Comparison of ENCODE assay signal across 20 mouse cellular contexts in the genomic region with DNA sequence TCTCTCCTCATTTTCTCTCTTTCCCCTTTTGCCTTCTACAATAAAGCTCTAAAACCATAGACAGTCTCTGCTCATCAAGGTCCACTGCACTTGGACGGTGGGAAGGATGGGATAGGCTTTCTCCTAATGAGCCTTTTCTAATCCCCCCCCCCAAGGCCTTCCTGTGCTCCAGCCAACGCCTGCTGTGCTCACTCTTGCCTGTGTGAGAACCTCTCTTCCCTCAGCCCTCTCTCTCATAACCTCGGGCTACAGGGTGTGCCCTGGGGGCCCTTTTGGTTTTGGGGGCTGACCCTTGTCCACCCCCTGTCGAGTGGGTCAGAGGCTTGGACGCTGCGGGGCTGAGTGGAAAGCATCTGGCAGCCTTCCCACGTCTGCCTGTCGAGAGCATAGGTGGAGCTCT.
A peak's percentile ranks its signal among the peaks of the same experiment; 100 is the strongest.
DNase-seq lines count a peak whose midpoint lies in the region; ATAC-seq lines count a peak whose summit lies in the region.
"Had no signal": no experiment of that assay in that cellular context is flagged by ENCODE, and none has a peak within 500 bp of the region (broad histone marks: within the 10 kb centered on the region; RNA-seq: fewer than 3 reads in every experiment).

No protein-coding gene starts in this region.

- no peaks in the 10 kb centered on the region for H3K9me3 ChIP-seq in hindbrain, embryonic 10.5 days
- H3K9me3 ChIP-seq in hindbrain, embryonic 14.5 days (ENCODE audit: control insufficient read depth, low read length): no peaks in the 10 kb centered on the region
- no peaks in the 10 kb centered on the region for H3K9me3 ChIP-seq in midbrain, embryonic 12.5 days
- H3K9me3 ChIP-seq in midbrain, embryonic 15.5 days: no peaks in the 10 kb centered on the region
- H3K9me3 ChIP-seq in embryonic facial prominence, embryonic 11.5 days (replicated peaks; ENCODE audit: control insufficient read depth, low read length): no peaks in the 10 kb centered on the region
- H3K9me3 ChIP-seq: neural tube, embryonic 13.5 days had no signal

- ATAC-seq in hindbrain, embryonic 14.5 days (ENCODE audit: low FRiP score): no peak
- peak; percentile 30; the same call in 1 of the 2 replicates for ATAC-seq in midbrain, embryonic 12.5 days (ENCODE audit: low FRiP score, low read depth)
- ATAC-seq in midbrain, embryonic 15.5 days (replicated peaks): no peak
- peak; percentile 78; the same call in 1 of the 2 replicates for ATAC-seq in embryonic facial prominence, embryonic 11.5 days (replicated peaks; ENCODE audit: insufficient number of reproducible peaks, low FRiP score, low TSS enrichment, low read depth)
- no peak for ATAC-seq in erythroid progenitor cell, adult 5-6 weeks (replicated peaks; ENCODE audit: low FRiP score, poor library complexity, severe bottlenecking)
- ATAC-seq: forebrain, embryonic 16.5 days; lung, postnatal 0 days had no signal

- H3K27ac ChIP-seq in hindbrain, embryonic 10.5 days: 0 out of 2 replicates have a peak overlapping the region, but pooled peaks have one; percentile 23
- H3K27ac ChIP-seq in hindbrain, embryonic 14.5 days: no peak overlapping the region
- no peak overlapping the region for H3K27ac ChIP-seq in midbrain, embryonic 12.5 days (replicated peaks)
- no peak overlapping the region for H3K27ac ChIP-seq in midbrain, embryonic 15.5 days
- no peak overlapping the region for H3K27ac ChIP-seq in embryonic facial prominence, embryonic 11.5 days (replicated peaks; ENCODE audit: low read depth, low read length)
- H3K27ac ChIP-seq: kidney, postnatal 0 days; neural tube, embryonic 13.5 days had no signal

- H3K27me3 ChIP-seq in hindbrain, embryonic 10.5 days (ENCODE audit: insufficient read depth, poor library complexity, severe bottlenecking): no peaks in the 10 kb centered on the region
- H3K27me3 ChIP-seq in hindbrain, embryonic 14.5 days (ENCODE audit: control insufficient read depth, insufficient read depth, low read length): no peaks in the 10 kb centered on the region
- no peaks in the 10 kb centered on the region for H3K27me3 ChIP-seq in midbrain, embryonic 12.5 days
- H3K27me3 ChIP-seq in midbrain, embryonic 15.5 days (replicated peaks): no peaks in the 10 kb centered on the region
- H3K27me3 ChIP-seq in embryonic facial prominence, embryonic 11.5 days (ENCODE audit: control insufficient read depth, insufficient read depth, low read length): no peaks in the 10 kb centered on the region
- H3K27me3 ChIP-seq: neural tube, embryonic 13.5 days had no signal

- H3K36me3 ChIP-seq in hindbrain, embryonic 10.5 days: no peaks in the 10 kb centered on the region
- H3K36me3 ChIP-seq in hindbrain, embryonic 14.5 days (replicated peaks; ENCODE audit: control insufficient read depth, insufficient read depth): no peaks in the 10 kb centered on the region
- H3K36me3 ChIP-seq in midbrain, embryonic 12.5 days: no peaks in the 10 kb centered on the region
- no peaks in the 10 kb centered on the region for H3K36me3 ChIP-seq in midbrain, embryonic 15.5 days (replicated peaks)
- no peaks in the 10 kb centered on the region for H3K36me3 ChIP-seq in embryonic facial prominence, embryonic 11.5 days (replicated peaks; ENCODE audit: control insufficient read depth, insufficient read depth, low read depth, low read length)
- H3K36me3 ChIP-seq: neural tube, embryonic 13.5 days had no signal

- H3K4me1 ChIP-seq in hindbrain, embryonic 10.5 days (replicated peaks): peaks cover 4% of the 10 kb centered on the region
- no peaks in the 10 kb centered on the region for H3K4me1 ChIP-seq in hindbrain, embryonic 14.5 days (replicated peaks; ENCODE audit: control insufficient read depth, insufficient read depth, low read length)
- no peaks in the 10 kb centered on the region for H3K4me1 ChIP-seq in midbrain, embryonic 12.5 days
- H3K4me1 ChIP-seq in midbrain, embryonic 15.5 days: no peaks in the 10 kb centered on the region
- H3K4me1 ChIP-seq in embryonic facial prominence, embryonic 11.5 days (ENCODE audit: control insufficient read depth, insufficient read depth, low read length): no peaks in the 10 kb centered on the region
- H3K4me1 ChIP-seq: neural tube, embryonic 13.5 days had no signal

- no peak overlapping the region for H3K4me3 ChIP-seq in hindbrain, embryonic 10.5 days
- no peak overlapping the region for H3K4me3 ChIP-seq in hindbrain, embryonic 14.5 days (replicated peaks; ENCODE audit: low read length)
- no peak overlapping the region for H3K4me3 ChIP-seq in midbrain, embryonic 12.5 days
- no peak overlapping the region for H3K4me3 ChIP-seq in midbrain, embryonic 15.5 days
- no peak overlapping the region for H3K4me3 ChIP-seq in embryonic facial prominence, embryonic 11.5 days (ENCODE audit: low read depth, low read length)
- H3K4me3 ChIP-seq: erythroblast, embryonic 14.5 days; neural tube, embryonic 13.5 days had no signal

- no peak overlapping the region for H3K4me2 ChIP-seq in hindbrain, embryonic 14.5 days (replicated peaks)
- H3K4me2 ChIP-seq in midbrain, embryonic 12.5 days (replicated peaks): no peak overlapping the region
- no peak overlapping the region for H3K4me2 ChIP-seq in midbrain, embryonic 15.5 days
- H3K4me2 ChIP-seq in embryonic facial prominence, embryonic 11.5 days (ENCODE audit: low read depth, low read length): no peak overlapping the region
- H3K4me2 ChIP-seq: heart, embryonic 11.5 days; neural tube, embryonic 13.5 days had no signal

- 29% methylated on average over 8 of the region's 8 CpGs for WGBS in hindbrain, embryonic 10.5 days
- WGBS in hindbrain, embryonic 14.5 days: 43% methylated on average over 8 of the region's 8 CpGs
- WGBS in midbrain, embryonic 12.5 days: 28% methylated on average over 8 of the region's 8 CpGs
- WGBS in midbrain, embryonic 15.5 days: 12% methylated on average over 8 of the region's 8 CpGs
- 29% methylated on average over 8 of the region's 8 CpGs for WGBS in embryonic facial prominence, embryonic 11.5 days

- H3K9ac ChIP-seq in hindbrain, embryonic 14.5 days: no peak overlapping the region
- H3K9ac ChIP-seq in midbrain, embryonic 12.5 days (replicated peaks): no peak overlapping the region
- no peak overlapping the region for H3K9ac ChIP-seq in midbrain, embryonic 15.5 days
- H3K9ac ChIP-seq in embryonic facial prominence, embryonic 11.5 days (replicated peaks; ENCODE audit: low read length): no peak overlapping the region
- H3K9ac ChIP-seq: neural tube, embryonic 13.5 days had no signal

- DNase-seq in hindbrain, embryonic 10.5 days (ENCODE audit: low spot score): peak; percentile 31
- no peak for DNase-seq in hindbrain, embryonic 14.5 days (ENCODE audit: low spot score)
- DNase-seq in embryonic facial prominence, embryonic 11.5 days (ENCODE audit: low spot score): no peak
- no peak for DNase-seq in frontal cortex, postnatal 14 days (ENCODE audit: low spot score in 2 of 2)
- DNase-seq: B cell, adult 2 months; cerebellum, adult 9-10 months; heart, postnatal 14 days; kidney, adult 18-20 months; liver; spleen, adult 18-20 months; thymus, postnatal 4 days had no signal

Comparison
In these comparisons a context has a peak if more than half of its experiments do, and no peak if none do; other contexts are left out.
1. ATAC-seq: peak in midbrain, embryonic 12.5 days (single experiment) and embryonic facial prominence, embryonic 11.5 days (single experiment); none in hindbrain, embryonic 14.5 days (single experiment), midbrain, embryonic 15.5 days (single experiment) and erythroid progenitor cell, adult 5-6 weeks (single experiment).